In the genomic region with DNA sequence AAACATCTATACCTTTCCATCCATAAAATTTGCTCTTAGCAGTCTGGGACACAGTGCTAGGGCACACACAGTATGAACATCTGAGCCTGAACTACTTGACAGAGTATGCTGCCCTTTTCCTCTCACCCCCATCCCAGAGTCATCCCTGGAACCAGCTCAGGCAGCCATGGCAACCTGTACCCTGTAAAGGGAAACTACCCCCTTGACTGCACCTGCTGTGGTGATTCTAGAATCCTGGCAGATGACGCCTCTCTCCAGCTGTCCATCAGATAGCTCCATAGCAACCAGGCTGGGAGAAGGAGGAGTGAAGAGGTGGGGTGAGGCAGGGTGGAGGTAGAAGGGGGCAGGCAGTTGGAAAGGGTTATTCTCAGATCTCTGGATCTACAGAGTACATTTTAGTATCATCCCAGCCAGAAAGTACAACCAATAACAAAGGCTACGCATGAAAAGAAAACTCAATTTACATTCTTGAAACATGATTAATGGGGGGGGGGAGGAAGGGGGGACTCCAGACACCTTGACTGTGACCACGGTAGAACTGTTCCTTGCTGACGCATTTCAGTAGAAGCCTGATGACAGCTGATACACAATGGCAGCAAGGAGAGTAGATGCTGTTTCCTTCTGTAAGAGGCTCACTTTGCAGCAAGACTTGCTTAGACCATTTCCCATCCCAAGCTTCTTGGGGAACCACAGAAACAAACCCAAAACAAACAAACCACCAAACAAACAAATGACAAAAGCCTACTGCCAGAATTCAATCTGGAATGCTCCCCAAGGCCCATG, we compare ENCODE assay signal across 9 mouse cellular contexts.
DNase-seq lines count a peak whose midpoint lies in the region; ATAC-seq lines count a peak whose summit lies in the region.
"Had no signal": no experiment of that assay in that cellular context is flagged by ENCODE, and none has a peak within 500 bp of the region (broad histone marks: within the 10 kb centered on the region; RNA-seq: fewer than 3 reads in every experiment).

No protein-coding gene starts in this region.

- WGBS in kidney, embryonic 14.5 days: 27% methylated on average over 4 of the region's 4 CpGs
- 62% methylated on average over 4 of the region's 4 CpGs for WGBS in embryonic facial prominence, embryonic 12.5 days
- WGBS in hindbrain, embryonic 16.5 days: 29% methylated on average over 4 of the region's 4 CpGs
- 51% methylated on average over 4 of the region's 4 CpGs for WGBS in neural tube, embryonic 14.5 days

- no peak overlapping the region for H3K27ac ChIP-seq in kidney, embryonic 14.5 days (ENCODE audit: low read depth, low read length)
- no peak overlapping the region for H3K27ac ChIP-seq in embryonic facial prominence, embryonic 12.5 days
- H3K27ac ChIP-seq in hindbrain, embryonic 16.5 days (ENCODE audit: low read depth, low read length): no peak overlapping the region
- no peak overlapping the region for H3K27ac ChIP-seq in neural tube, embryonic 14.5 days (ENCODE audit: low read depth, low read length)

- no peaks in the 10 kb centered on the region for H3K36me3 ChIP-seq in kidney, embryonic 14.5 days (ENCODE audit: control insufficient read depth, insufficient read depth, low read length)
- H3K36me3 ChIP-seq in embryonic facial prominence, embryonic 12.5 days: no peaks in the 10 kb centered on the region
- no peaks in the 10 kb centered on the region for H3K36me3 ChIP-seq in hindbrain, embryonic 16.5 days (ENCODE audit: control insufficient read depth, insufficient read depth, low read length)
- no peaks in the 10 kb centered on the region for H3K36me3 ChIP-seq in neural tube, embryonic 14.5 days (ENCODE audit: control insufficient read depth, insufficient read depth, low read length)

- H3K4me2 ChIP-seq in kidney, embryonic 14.5 days (replicated peaks; ENCODE audit: low read depth, low read length): no peak overlapping the region
- no peak overlapping the region for H3K4me2 ChIP-seq in embryonic facial prominence, embryonic 12.5 days (replicated peaks)
- H3K4me2 ChIP-seq in hindbrain, embryonic 16.5 days (ENCODE audit: low read length): no peak overlapping the region
- H3K4me2 ChIP-seq in neural tube, embryonic 14.5 days (ENCODE audit: low read depth, low read length): no peak overlapping the region

- no peak overlapping the region for H3K9ac ChIP-seq in kidney, embryonic 14.5 days (ENCODE audit: low read depth, low read length)
- no peak overlapping the region for H3K9ac ChIP-seq in embryonic facial prominence, embryonic 12.5 days
- no peak overlapping the region for H3K9ac ChIP-seq in hindbrain, embryonic 16.5 days (ENCODE audit: low read depth, low read length)
- H3K9ac ChIP-seq in neural tube, embryonic 14.5 days (replicated peaks; ENCODE audit: low read depth, low read length): no peak overlapping the region

- DNase-seq in kidney, adult 11 months: no peak
- DNase-seq in B cell, adult 2 months: no peak
- no peak for DNase-seq in ovary, adult 18-20 months (ENCODE audit: low spot score)
- DNase-seq in heart, adult 11 months: no peak
- DNase-seq: cerebellum, postnatal 36 days had no signal

- peak; percentile 24; the same call in 1 of the 2 replicates for ATAC-seq in kidney, embryonic 14.5 days (ENCODE audit: low FRiP score, low TSS enrichment)
- ATAC-seq in embryonic facial prominence, embryonic 12.5 days (ENCODE audit: insufficient number of reproducible peaks, insufficient read depth, low FRiP score, low TSS enrichment): peak; percentile 69; the same call in 1 of the 2 replicates
- peak; percentile 86 for ATAC-seq in hindbrain, embryonic 16.5 days
- ATAC-seq in neural tube, embryonic 14.5 days (ENCODE audit: low read depth): peak; percentile 77; the same call in 1 of the 2 replicates

- H3K9me3 ChIP-seq in kidney, embryonic 14.5 days (ENCODE audit: control insufficient read depth, low read length): no peaks in the 10 kb centered on the region
- no peaks in the 10 kb centered on the region for H3K9me3 ChIP-seq in embryonic facial prominence, embryonic 12.5 days
- no peaks in the 10 kb centered on the region for H3K9me3 ChIP-seq in hindbrain, embryonic 16.5 days (ENCODE audit: control insufficient read depth, low read length)
- no peaks in the 10 kb centered on the region for H3K9me3 ChIP-seq in neural tube, embryonic 14.5 days (ENCODE audit: control insufficient read depth, low read length)

- H3K4me1 ChIP-seq in kidney, embryonic 14.5 days (ENCODE audit: control insufficient read depth, insufficient read depth, low read length): no peaks in the 10 kb centered on the region
- no peaks in the 10 kb centered on the region for H3K4me1 ChIP-seq in embryonic facial prominence, embryonic 12.5 days
- H3K4me1 ChIP-seq in hindbrain, embryonic 16.5 days (ENCODE audit: control insufficient read depth, insufficient read depth, low read depth, low read length): no peaks in the 10 kb centered on the region
- no peaks in the 10 kb centered on the region for H3K4me1 ChIP-seq in neural tube, embryonic 14.5 days (ENCODE audit: control insufficient read depth, insufficient read depth, low read length)

- H3K27me3 ChIP-seq in kidney, embryonic 14.5 days (ENCODE audit: control insufficient read depth, insufficient read depth, low read length): no peaks in the 10 kb centered on the region
- H3K27me3 ChIP-seq in embryonic facial prominence, embryonic 12.5 days: no peaks in the 10 kb centered on the region
- H3K27me3 ChIP-seq in hindbrain, embryonic 16.5 days (replicated peaks; ENCODE audit: control insufficient read depth, insufficient read depth, low read length): no peaks in the 10 kb centered on the region; the same call in 1 of the 2 replicates
- H3K27me3 ChIP-seq in neural tube, embryonic 14.5 days (ENCODE audit: control insufficient read depth, insufficient read depth, low read length): no peaks in the 10 kb centered on the region

- H3K4me3 ChIP-seq in kidney, embryonic 14.5 days (ENCODE audit: low read length): no peak overlapping the region
- no peak overlapping the region for H3K4me3 ChIP-seq in embryonic facial prominence, embryonic 12.5 days
- H3K4me3 ChIP-seq in hindbrain, embryonic 16.5 days (ENCODE audit: low read length): no peak overlapping the region
- H3K4me3 ChIP-seq in neural tube, embryonic 14.5 days (ENCODE audit: low read depth, low read length): no peak overlapping the region

Comparison
In these comparisons a context has a peak if more than half of its experiments do, and no peak if none do; other contexts are left out.
1. ATAC-seq: peak in every context shown above with its lines; median percentile 86 in hindbrain, embryonic 16.5 days; 77 in neural tube, embryonic 14.5 days; 69 in embryonic facial prominence, embryonic 12.5 days; 24 in kidney, embryonic 14.5 days.